Mouse (Mus musculus): Measurements from ENCODE around the gene Olfr1347. TPM values are rescaled to one million over a fixed set of nuclear protein-coding genes. Genes with fewer than 3 reads are reported as not detected.

Olfr1347 gene
- not detected for polyA plus RNA-seq (2017; shearing (Covaris generic))

GRCm38 (mm10) chr7:6499655-6500054 lies at the start of gene Olfr1347:
Gene Olfr1347 (minus strand): TSS chr7:6499755.

GRCm38 (mm10) chr7:6522850-6523249 lies 23.3 kb upstream of the Olfr1347 start, which contains the start of gene Olfr1349:
Gene Olfr1349 (minus strand): TSS chr7:6522950.

GRCm38 (mm10) chr7:6508648-6509047 lies 9.1 kb upstream of the Olfr1347 start, which contains the start of gene Olfr1348:
Gene Olfr1348 (minus strand): TSS chr7:6508748.

GRCm38 (mm10) chr7:6486841-6487240 lies 12.7 kb downstream of the Olfr1347 start, which contains the start of gene Olfr5:
Gene Olfr5 (minus strand): TSS chr7:6486941.

GRCm38 (mm10) chr7:6466951-6467350 lies 32.6 kb downstream of the Olfr1347 start, which contains the start of gene Olfr1346:
Gene Olfr1346 (plus strand): TSS chr7:6467101.

GRCm38 (mm10) chr7:6455868-6456267 lies 43.7 kb downstream of the Olfr1347 start, which contains the start of gene Olfr1336:
Gene Olfr1336 (plus strand): TSS chr7:6456168.

GRCm38 (mm10) chr7:6438388-6438787 lies 61.2 kb downstream of the Olfr1347 start, which contains the start of gene Olfr1344:
Gene Olfr1344 (plus strand): TSS chr7:6438688.

Other genes with a start within 250 kb of the Olfr1347 start
- gene Epp13, start 247.0 kb downstream of the Olfr1347 start, polyA plus RNA-seq (2017; shearing (Covaris generic)) = not detected
- 3.5 TPM for gene Zfp667, start 213.2 kb downstream of the Olfr1347 start, polyA plus RNA-seq (2017; shearing (Covaris generic))
- 0.22 TPM for gene Zfp583, start 168.5 kb downstream of the Olfr1347 start, polyA plus RNA-seq (2017; shearing (Covaris generic))
- 0.91 TPM for gene Gm3854, start 156.0 kb downstream of the Olfr1347 start, polyA plus RNA-seq (2017; shearing (Covaris generic))
- gene Zfp78, start 136.5 kb downstream of the Olfr1347 start, polyA plus RNA-seq (2017; shearing (Covaris generic)) = 2.3 TPM
- gene Zfp28, start 116.5 kb downstream of the Olfr1347 start, polyA plus RNA-seq (2017; shearing (Covaris generic)) = 9.2 TPM
- gene Smim17, start 101.0 kb downstream of the Olfr1347 start, polyA plus RNA-seq (2017; shearing (Covaris generic)) = not detected
- not detected for gene Gm20715, start 89.5 kb downstream of the Olfr1347 start, polyA plus RNA-seq (2017; shearing (Covaris generic))
- not detected for gene Olfr1344, start 61.1 kb downstream of the Olfr1347 start, polyA plus RNA-seq (2017; shearing (Covaris generic))
- gene Olfr1336, start 43.6 kb downstream of the Olfr1347 start, polyA plus RNA-seq (2017; shearing (Covaris generic)) = 0.06 TPM
- not detected for gene Olfr1346, start 32.7 kb downstream of the Olfr1347 start, polyA plus RNA-seq (2017; shearing (Covaris generic))
- gene Olfr5, start 12.8 kb downstream of the Olfr1347 start, polyA plus RNA-seq (2017; shearing (Covaris generic)) = not detected
- gene Olfr1348, start 9.0 kb upstream of the Olfr1347 start, polyA plus RNA-seq (2017; shearing (Covaris generic)) = not detected
- gene Olfr1349, start 23.2 kb upstream of the Olfr1347 start, polyA plus RNA-seq (2017; shearing (Covaris generic)) = not detected
- gene Olfr1350, start 65.1 kb upstream of the Olfr1347 start, polyA plus RNA-seq (2017; shearing (Covaris generic)) = not detected
- not detected for gene Zim1, start 196.7 kb upstream of the Olfr1347 start, polyA plus RNA-seq (2017; shearing (Covaris generic))
- not detected for gene Peg3, start 230.7 kb upstream of the Olfr1347 start, polyA plus RNA-seq (2017; shearing (Covaris generic))
- gene Usp29, start 230.8 kb upstream of the Olfr1347 start, polyA plus RNA-seq (2017; shearing (Covaris generic)) = not detected